Mouse (Mus musculus): ENCODE results near the gene Crebzf. TPM values are rescaled to one million over a fixed set of nuclear protein-coding genes. Genes with fewer than 3 reads are reported as not detected.

The Crebzf gene
- total RNA-seq, 2 experiments from 2014 or later = 52.5 to 66.9 TPM

- no peak for DNase-seq
Observed at GRCm38 (mm10) chr7:90476313-90477245, 34.0 kb downstream of the Crebzf start, which contains the start of gene Dlg2. Gene Dlg2, plus strand, starts transcription at chr7:90476672.

GRCm38 (mm10) chr7:90482607-90483006 is 40.1 kb downstream of the Crebzf start:
- no peak for DNase-seq

Other genes starting within 250 kb of the Crebzf start
- not detected for gene Ccdc83, start 177.0 kb upstream of the Crebzf start, total RNA-seq (2021)
- 10 to 100 TPM in 1 of 2 experiments, 1 to 10 TPM in 1; 7.3 to 13.7 TPM for gene Sytl2, start 140.5 kb upstream of the Crebzf start, total RNA-seq (2021)
- gene Ccdc89, start 16.2 kb upstream of the Crebzf start, total RNA-seq (2021) = under 1 TPM; 0.24 to 0.48 TPM
- gene Tmem126a, start 14.5 kb downstream of the Crebzf start, total RNA-seq (2021) = 10 to 100 TPM; 68.0 to 75.9 TPM
- 10 to 100 TPM; 15.9 to 22.6 TPM for gene Tmem126b, start 33.3 kb downstream of the Crebzf start, total RNA-seq (2021)
- gene Dlg2, start 33.9 kb downstream of the Crebzf start, total RNA-seq (2021) = 10 to 100 TPM; 40.3 to 65.7 TPM

All from adrenal gland, postnatal 10 days (tissue).